Mouse (Mus musculus): ENCODE data around the gene Ctnna3. TPM values are rescaled to one million over a fixed set of nuclear protein-coding genes. Genes with fewer than 3 reads are reported as not detected.

Ctnna3 gene
- polyA plus RNA-seq, 1 experiment from 2014 or later: 0.40 TPM

GRCm38 (mm10) chr10:63933946-63934345 is 504.0 kb downstream of the Ctnna3 start:
- Histone ChIP-seq H3K9me3 (ENCODE audit: control insufficient read depth, low read length) (no peaks in the 10 kb centered on the region), H3K27ac (ENCODE audit: low read depth, low read length) (no peak overlapping the region), H3K36me3 (ENCODE audit: control insufficient read depth, insufficient read depth, low read length) (no peaks in the 10 kb centered on the region), H3K4me1 (replicated peaks; ENCODE audit: control insufficient read depth, insufficient read depth, low read length) (no peaks in the 10 kb centered on the region), H3K4me2 (no peak overlapping the region), H3K4me3 (ENCODE audit: low read depth, low read length) (no peak overlapping the region), H3K9ac (ENCODE audit: low read depth, low read length) (no peak overlapping the region), H3K27me3 (replicated peaks; ENCODE audit: control insufficient read depth, insufficient read depth, low read length) (no peaks in the 10 kb centered on the region)
- 66% methylated on average over 5 of the region's 5 CpGs for WGBS
- ATAC-seq (replicated peaks; ENCODE audit: low FRiP score): no peak
- no peak for DNase-seq (ENCODE audit: low spot score)

DNA sequence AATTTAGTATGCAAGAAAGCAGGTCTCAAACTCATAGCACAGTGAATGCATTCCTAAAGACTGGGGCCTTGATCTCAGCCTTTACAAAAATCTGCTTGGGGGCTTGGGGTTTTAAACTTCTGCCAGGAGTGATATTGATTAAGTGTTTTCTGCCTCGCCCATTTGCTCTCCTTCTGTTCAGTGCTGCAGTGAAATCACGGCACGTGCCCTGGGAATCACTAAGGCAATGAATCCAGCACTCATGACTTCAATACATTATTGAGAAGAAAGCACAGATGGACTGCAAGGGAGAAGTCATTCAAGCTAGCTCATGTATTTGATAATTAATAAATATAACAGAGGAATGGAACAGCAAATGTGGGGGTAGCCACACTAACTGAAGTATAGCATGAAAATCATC is 515.6 kb downstream of the Ctnna3 start:
- Histone ChIP-seq H3K4me2 (no peak overlapping the region), H3K4me3 (ENCODE audit: low read depth, low read length) (no peak overlapping the region), H3K9me3 (ENCODE audit: control insufficient read depth, low read length) (no peaks in the 10 kb centered on the region), H3K27ac (ENCODE audit: low read depth, low read length) (no peak overlapping the region), H3K9ac (ENCODE audit: low read depth, low read length) (no peak overlapping the region), H3K36me3 (ENCODE audit: control insufficient read depth, insufficient read depth, low read length) (no peaks in the 10 kb centered on the region), H3K4me1 (replicated peaks; ENCODE audit: control insufficient read depth, insufficient read depth, low read length) (no peaks in the 10 kb centered on the region), H3K27me3 (replicated peaks; ENCODE audit: control insufficient read depth, insufficient read depth, low read length) (no peaks in the 10 kb centered on the region)
- WGBS: 74% methylated on average over 3 of the region's 3 CpGs
- ATAC-seq (replicated peaks; ENCODE audit: low FRiP score) (no peak), DNase-seq (ENCODE audit: low spot score) (no peak)

DNA sequence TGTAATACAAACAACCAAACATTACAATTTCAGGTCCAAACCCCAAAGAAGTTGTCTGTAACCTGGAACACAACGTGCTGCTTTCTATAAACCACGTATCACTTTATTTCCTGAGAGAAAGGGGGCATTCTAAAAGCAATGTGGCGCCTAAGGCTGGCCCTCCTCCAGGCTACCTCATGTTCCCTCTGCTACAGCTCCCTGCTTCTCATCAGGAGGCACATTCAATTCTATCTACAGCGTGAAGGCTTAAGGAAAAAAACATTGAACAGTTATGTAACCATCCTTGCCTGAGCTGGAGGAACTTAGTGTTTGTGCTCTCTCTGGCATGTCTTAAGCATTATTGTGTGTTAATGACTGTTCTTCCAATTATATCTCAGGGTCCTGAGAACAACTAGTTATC is 517.4 kb downstream of the Ctnna3 start:
- ATAC-seq (replicated peaks; ENCODE audit: low FRiP score): no peak
- Histone ChIP-seq H3K27me3 (replicated peaks; ENCODE audit: control insufficient read depth, insufficient read depth, low read length) (no peaks in the 10 kb centered on the region), H3K4me2 (no peak overlapping the region), H3K9me3 (ENCODE audit: control insufficient read depth, low read length) (no peaks in the 10 kb centered on the region), H3K36me3 (ENCODE audit: control insufficient read depth, insufficient read depth, low read length) (no peaks in the 10 kb centered on the region), H3K4me3 (ENCODE audit: low read depth, low read length) (no peak overlapping the region), H3K4me1 (replicated peaks; ENCODE audit: control insufficient read depth, insufficient read depth, low read length) (no peaks in the 10 kb centered on the region), H3K27ac (ENCODE audit: low read depth, low read length) (no peak overlapping the region), H3K9ac (ENCODE audit: low read depth, low read length) (no peak overlapping the region)
- 84% methylated on average over 4 of the region's 4 CpGs for WGBS
- no peak for DNase-seq (ENCODE audit: low spot score)

DNA sequence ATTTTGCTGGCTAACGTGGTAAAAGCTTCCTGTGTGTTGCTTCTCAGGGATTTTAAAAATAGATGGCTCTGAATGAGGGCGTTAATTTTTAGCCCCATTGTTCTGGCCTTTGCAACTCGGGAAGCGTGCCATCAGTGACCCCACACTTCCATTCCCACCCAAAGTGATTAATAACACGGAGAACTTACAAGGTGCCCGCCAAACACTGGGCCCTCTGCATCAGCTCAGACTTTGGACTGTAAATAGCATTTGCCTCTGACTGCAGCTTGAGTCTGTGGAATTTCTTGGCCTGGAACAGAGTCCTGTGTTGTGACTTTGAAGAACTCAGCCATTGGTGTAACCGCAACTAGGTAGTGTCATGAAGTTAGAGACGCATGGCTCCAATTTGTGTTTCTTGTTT is 521.0 kb downstream of the Ctnna3 start:
- no peak overlapping the region for H3K4me2 ChIP-seq
- no peaks in the 10 kb centered on the region for H3K27me3 ChIP-seq (replicated peaks; ENCODE audit: control insufficient read depth, insufficient read depth, low read length)
- H3K4me1 ChIP-seq (replicated peaks; ENCODE audit: control insufficient read depth, insufficient read depth, low read length): no peaks in the 10 kb centered on the region
- H3K9me3 ChIP-seq (ENCODE audit: control insufficient read depth, low read length): no peaks in the 10 kb centered on the region
- WGBS: 71% methylated on average over 8 of the region's 8 CpGs
- H3K4me3 ChIP-seq (ENCODE audit: low read depth, low read length): no peak overlapping the region
- no peak for ATAC-seq (replicated peaks; ENCODE audit: low FRiP score)
- no peak overlapping the region for H3K9ac ChIP-seq (ENCODE audit: low read depth, low read length)
- H3K27ac ChIP-seq (ENCODE audit: low read depth, low read length): no peak overlapping the region
- DNase-seq (ENCODE audit: low spot score): no peak
- no peaks in the 10 kb centered on the region for H3K36me3 ChIP-seq (ENCODE audit: control insufficient read depth, insufficient read depth, low read length)

GRCm38 (mm10) chr10:63951481-63951880 is 521.6 kb downstream of the Ctnna3 start:
- Histone ChIP-seq H3K4me3 (ENCODE audit: low read depth, low read length) (no peak overlapping the region), H3K4me2 (no peak overlapping the region), H3K27ac (ENCODE audit: low read depth, low read length) (no peak overlapping the region), H3K27me3 (replicated peaks; ENCODE audit: control insufficient read depth, insufficient read depth, low read length) (no peaks in the 10 kb centered on the region), H3K4me1 (replicated peaks; ENCODE audit: control insufficient read depth, insufficient read depth, low read length) (no peaks in the 10 kb centered on the region), H3K9me3 (ENCODE audit: control insufficient read depth, low read length) (no peaks in the 10 kb centered on the region), H3K9ac (ENCODE audit: low read depth, low read length) (no peak overlapping the region), H3K36me3 (ENCODE audit: control insufficient read depth, insufficient read depth, low read length) (no peaks in the 10 kb centered on the region)
- DNase-seq (ENCODE audit: low spot score) (no peak), ATAC-seq (replicated peaks; ENCODE audit: low FRiP score) (no peak)
- 87% methylated on average over 1 of the region's 1 CpGs for WGBS

DNA sequence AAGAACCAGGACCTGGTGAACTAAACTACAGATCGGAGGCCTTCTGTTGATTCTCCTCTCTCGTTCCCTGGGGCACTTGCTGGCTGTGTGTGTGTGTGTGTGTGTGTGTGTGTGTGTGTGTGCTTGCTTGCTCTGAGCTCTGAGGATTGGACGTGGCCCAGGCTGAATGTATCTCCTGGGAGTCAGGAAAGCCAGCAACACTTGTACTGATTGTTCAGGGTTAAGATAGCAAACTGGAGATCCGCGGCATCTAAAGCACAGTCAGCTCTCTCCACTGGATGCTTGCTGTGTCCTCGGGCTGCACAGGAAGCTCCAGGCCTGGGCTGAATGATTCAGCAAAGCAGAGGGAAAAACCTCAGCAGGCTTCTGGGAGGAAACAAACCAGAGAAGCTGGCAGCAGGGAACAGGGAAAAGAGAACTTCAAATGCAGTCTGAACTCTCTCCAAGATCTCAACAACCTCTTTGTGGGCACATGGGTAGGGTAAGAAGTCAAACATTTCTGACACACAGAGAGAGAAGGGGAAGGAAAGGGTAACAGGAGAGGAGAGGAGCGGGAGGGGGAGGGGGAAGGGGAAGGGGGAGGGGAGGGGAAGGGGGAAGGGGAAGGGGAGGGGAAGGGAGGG is 524.5 kb downstream of the Ctnna3 start:
- Histone ChIP-seq H3K4me1 (replicated peaks; ENCODE audit: control insufficient read depth, insufficient read depth, low read length) (no peaks in the 10 kb centered on the region), H3K27me3 (replicated peaks; ENCODE audit: control insufficient read depth, insufficient read depth, low read length) (no peaks in the 10 kb centered on the region), H3K4me2 (no peak overlapping the region), H3K9me3 (ENCODE audit: control insufficient read depth, low read length) (no peaks in the 10 kb centered on the region), H3K9ac (ENCODE audit: low read depth, low read length) (no peak overlapping the region), H3K27ac (ENCODE audit: low read depth, low read length) (no peak overlapping the region), H3K36me3 (ENCODE audit: control insufficient read depth, insufficient read depth, low read length) (no peaks in the 10 kb centered on the region), H3K4me3 (ENCODE audit: low read depth, low read length) (no peak overlapping the region)
- ATAC-seq (replicated peaks; ENCODE audit: low FRiP score): no peak
- DNase-seq (ENCODE audit: low spot score): no peak
- WGBS: 25% methylated on average over 6 of the region's 7 CpGs

DNA sequence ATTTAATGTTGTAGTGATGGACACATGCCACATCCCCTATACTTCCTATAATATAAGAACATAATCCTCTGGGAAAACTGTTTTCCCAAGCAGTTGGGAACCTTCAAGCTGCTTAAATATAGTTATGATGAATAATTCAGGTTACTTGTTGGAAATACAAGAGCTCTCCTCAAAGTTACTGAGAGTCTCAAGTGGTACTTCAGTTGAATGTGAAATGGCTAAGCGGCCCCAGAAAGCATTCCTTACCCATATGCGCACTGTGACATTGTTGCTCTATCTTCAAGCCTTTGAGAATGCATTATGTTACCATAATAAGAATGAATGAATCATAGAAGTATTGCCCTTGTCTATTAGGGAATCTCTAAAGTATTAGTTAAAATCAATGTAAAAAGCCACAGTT is 542.4 kb downstream of the Ctnna3 start:
- Histone ChIP-seq H3K36me3 (ENCODE audit: control insufficient read depth, insufficient read depth, low read length) (no peaks in the 10 kb centered on the region), H3K4me2 (no peak overlapping the region), H3K4me3 (ENCODE audit: low read depth, low read length) (no peak overlapping the region), H3K4me1 (replicated peaks; ENCODE audit: control insufficient read depth, insufficient read depth, low read length) (no peaks in the 10 kb centered on the region), H3K27ac (ENCODE audit: low read depth, low read length) (no peak overlapping the region), H3K27me3 (replicated peaks; ENCODE audit: control insufficient read depth, insufficient read depth, low read length) (no peaks in the 10 kb centered on the region), H3K9me3 (ENCODE audit: control insufficient read depth, low read length) (0 out of 2 replicates have a peak, but pooled peaks cover 2% of the 10 kb centered on the region), H3K9ac (ENCODE audit: low read depth, low read length) (no peak overlapping the region)
- no peak for DNase-seq (ENCODE audit: low spot score)
- ATAC-seq (replicated peaks; ENCODE audit: low FRiP score): no peak
- WGBS: 92% methylated on average over 2 of the region's 2 CpGs

DNA sequence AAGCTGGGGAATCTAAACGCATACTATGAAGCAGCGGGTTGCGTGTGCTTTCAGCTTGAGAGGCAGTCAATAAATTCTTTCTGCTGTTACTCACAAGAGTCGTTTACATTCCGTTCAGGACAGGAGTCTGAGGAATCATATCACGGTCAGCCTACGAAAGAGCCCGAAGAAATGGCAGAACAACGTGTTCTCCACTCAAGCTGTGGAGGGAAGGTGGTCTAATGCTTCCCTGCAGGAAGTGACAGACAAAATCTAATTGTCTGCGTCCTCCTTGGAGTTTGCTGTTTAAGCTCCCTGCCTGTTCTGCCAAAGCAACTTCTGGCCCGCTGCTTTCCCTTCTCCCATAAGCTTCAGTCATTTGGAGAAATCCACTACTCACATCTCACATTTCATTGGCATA is 548.2 kb downstream of the Ctnna3 start:
- WGBS: 43% methylated on average over 11 of the region's 11 CpGs
- H3K4me2 ChIP-seq: no peak overlapping the region
- no peak for ATAC-seq (replicated peaks; ENCODE audit: low FRiP score)

DNA sequence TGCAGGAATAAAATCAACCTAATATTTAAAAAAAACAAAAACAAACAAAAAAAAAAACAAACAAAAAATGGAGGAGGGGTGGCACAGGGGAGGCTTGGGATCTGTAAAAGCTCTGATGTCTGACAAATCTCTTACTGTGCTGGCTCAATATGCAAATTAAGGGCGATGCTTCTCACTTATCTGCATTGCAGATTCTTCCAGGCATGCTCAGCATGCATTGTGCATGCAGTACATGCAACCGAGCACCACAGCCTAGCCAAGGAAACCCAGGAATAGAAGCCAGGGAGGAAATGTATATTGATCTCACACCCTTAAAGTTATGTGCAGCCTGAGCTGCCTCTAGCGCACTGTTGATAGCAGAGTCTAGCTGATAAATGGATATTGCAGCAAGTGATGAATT is 548.6 kb downstream of the Ctnna3 start:
- H3K27ac ChIP-seq (ENCODE audit: low read depth, low read length): no peak overlapping the region
- no peaks in the 10 kb centered on the region for H3K4me1 ChIP-seq (replicated peaks; ENCODE audit: control insufficient read depth, insufficient read depth, low read length)
- no peaks in the 10 kb centered on the region for H3K36me3 ChIP-seq (ENCODE audit: control insufficient read depth, insufficient read depth, low read length)
- ATAC-seq (replicated peaks; ENCODE audit: low FRiP score): no peak
- H3K4me2 ChIP-seq: no peak overlapping the region
- DNase-seq (ENCODE audit: low spot score): no peak
- no peaks in the 10 kb centered on the region for H3K9me3 ChIP-seq (ENCODE audit: control insufficient read depth, low read length)
- H3K27me3 ChIP-seq (replicated peaks; ENCODE audit: control insufficient read depth, insufficient read depth, low read length): no peaks in the 10 kb centered on the region
- no peak overlapping the region for H3K9ac ChIP-seq (ENCODE audit: low read depth, low read length)
- 41% methylated on average over 3 of the region's 3 CpGs for WGBS
- no peak overlapping the region for H3K4me3 ChIP-seq (ENCODE audit: low read depth, low read length)

More for the DNA sequence above, 548.2 kb downstream of the Ctnna3 start:
- Histone ChIP-seq H3K36me3 (ENCODE audit: control insufficient read depth, insufficient read depth, low read length) (no peaks in the 10 kb centered on the region), H3K27me3 (replicated peaks; ENCODE audit: control insufficient read depth, insufficient read depth, low read length) (no peaks in the 10 kb centered on the region), H3K4me1 (replicated peaks; ENCODE audit: control insufficient read depth, insufficient read depth, low read length) (no peaks in the 10 kb centered on the region), H3K9ac (ENCODE audit: low read depth, low read length) (no peak overlapping the region), H3K27ac (ENCODE audit: low read depth, low read length) (no peak overlapping the region), H3K4me3 (ENCODE audit: low read depth, low read length) (no peak overlapping the region), H3K9me3 (ENCODE audit: control insufficient read depth, low read length) (no peaks in the 10 kb centered on the region)
- no peak for DNase-seq (ENCODE audit: low spot score)
